10 mouse cellular contexts compared by ENCODE assay signal in genomic region chr13:63280344-63280743, GRCm38 (mm10).
DNase-seq lines count a peak whose midpoint lies in the region; ATAC-seq lines count a peak whose summit lies in the region.
"Had no signal": no experiment of that assay in that cellular context is flagged by ENCODE, and none has a peak within 500 bp of the region (broad histone marks: within the 10 kb centered on the region; RNA-seq: fewer than 3 reads in every experiment).

No protein-coding gene starts in this region.

- H3K9me3 ChIP-seq in forebrain, embryonic 10.5 days: no peaks in the 10 kb centered on the region
- no peaks in the 10 kb centered on the region for H3K9me3 ChIP-seq in forebrain, embryonic 11.5 days (ENCODE audit: control insufficient read depth, low read length)
- no peaks in the 10 kb centered on the region for H3K9me3 ChIP-seq in kidney, embryonic 15.5 days (replicated peaks)
- no peaks in the 10 kb centered on the region for H3K9me3 ChIP-seq in lung, embryonic 16.5 days (ENCODE audit: control insufficient read depth, low read length)

- peak overlapping the region; percentile 26; the same call in 1 of the 2 replicates for H3K4me3 ChIP-seq in forebrain, embryonic 10.5 days
- H3K4me3 ChIP-seq in forebrain, embryonic 11.5 days (ENCODE audit: low read depth, low read length): no peak overlapping the region
- H3K4me3 ChIP-seq in kidney, embryonic 15.5 days (replicated peaks): peak overlapping the region; percentile 16
- H3K4me3 ChIP-seq in brown adipose tissue, adult 24 weeks (ENCODE audit: insufficient read depth, low read depth, low read length): peak overlapping the region; percentile 1; the same call in 1 of the 2 replicates
- peak overlapping the region; percentile 17 for H3K4me3 ChIP-seq in lung, embryonic 16.5 days (ENCODE audit: low read length)

- H3K4me2 ChIP-seq in forebrain, embryonic 11.5 days (ENCODE audit: low read depth, low read length, severe bottlenecking): no peak overlapping the region
- peak overlapping the region; percentile 49 for H3K4me2 ChIP-seq in kidney, embryonic 15.5 days
- H3K4me2 ChIP-seq in lung, embryonic 16.5 days (ENCODE audit: low read depth, low read length): peak overlapping the region; percentile 51

- 41% methylated on average over 3 of the region's 3 CpGs for WGBS in forebrain, embryonic 10.5 days
- 42% methylated on average over 3 of the region's 3 CpGs for WGBS in forebrain, embryonic 11.5 days
- WGBS in kidney, embryonic 15.5 days: 36% methylated on average over 3 of the region's 3 CpGs
- whole genome bisulfite sequencing in lung, embryonic 16.5 days: 31% methylated on average over 3 of the region's 3 CpGs

- no peak for DNase-seq in forebrain, embryonic 10.5 days (ENCODE audit: extremely low spot score, low spot score)
- no peak for DNase-seq in forebrain, embryonic 11.5 days (ENCODE audit: low spot score)
- DNase-seq in kidney, postnatal 4 days: no peak
- no peak for DNase-seq in cerebellum, adult 11 months
- no peak for DNase-seq in testis, postnatal 10 days (ENCODE audit: low spot score)
- DNase-seq: cerebellum, postnatal 25 days had no signal

- no peak overlapping the region for H3K9ac ChIP-seq in forebrain, embryonic 11.5 days (ENCODE audit: low read length)
- peak overlapping the region; percentile 12; the same call in 1 of the 2 replicates for H3K9ac ChIP-seq in kidney, embryonic 15.5 days
- no peak overlapping the region for H3K9ac ChIP-seq in lung, embryonic 16.5 days (ENCODE audit: low read length)

- peaks cover 54% of the 10 kb centered on the region for H3K4me1 ChIP-seq in forebrain, embryonic 10.5 days
- peaks cover 12% of the 10 kb centered on the region for H3K4me1 ChIP-seq in forebrain, embryonic 11.5 days (replicated peaks; ENCODE audit: control insufficient read depth, insufficient read depth, low read length)
- peaks cover 74% of the 10 kb centered on the region for H3K4me1 ChIP-seq in kidney, embryonic 15.5 days
- H3K4me1 ChIP-seq in brown adipose tissue, adult 24 weeks (ENCODE audit: control insufficient read depth, insufficient read depth, insufficient read length, low read length): peaks cover 36% of the 10 kb centered on the region
- peaks cover 58% of the 10 kb centered on the region for H3K4me1 ChIP-seq in lung, embryonic 16.5 days (replicated peaks; ENCODE audit: control insufficient read depth, insufficient read depth, low read length)

- no peak for ATAC-seq in forebrain, embryonic 11.5 days (replicated peaks; ENCODE audit: low FRiP score)
- ATAC-seq in kidney, embryonic 15.5 days (replicated peaks; ENCODE audit: low FRiP score): no peak
- ATAC-seq in lung, embryonic 16.5 days (ENCODE audit: low read depth): peak; percentile 64
- ATAC-seq: inflammation-experienced regulatory T-cells, adult 6 months had no signal

- H3K36me3 ChIP-seq in forebrain, embryonic 10.5 days (replicated peaks): peaks cover 29% of the 10 kb centered on the region
- no peaks in the 10 kb centered on the region; the same call in 1 of the 2 replicates for H3K36me3 ChIP-seq in forebrain, embryonic 11.5 days (ENCODE audit: control insufficient read depth, insufficient read depth, low read length)
- H3K36me3 ChIP-seq in kidney, embryonic 15.5 days: peaks cover 36% of the 10 kb centered on the region
- peaks cover 20% of the 10 kb centered on the region for H3K36me3 ChIP-seq in lung, embryonic 16.5 days (ENCODE audit: control insufficient read depth, insufficient read depth, low read length)

- peaks cover 30% of the 10 kb centered on the region for H3K27me3 ChIP-seq in forebrain, embryonic 10.5 days (ENCODE audit: poor library complexity, severe bottlenecking)
- no peaks in the 10 kb centered on the region for H3K27me3 ChIP-seq in forebrain, embryonic 11.5 days (ENCODE audit: control insufficient read depth, insufficient read depth, low read length)
- H3K27me3 ChIP-seq in kidney, embryonic 15.5 days: no peaks in the 10 kb centered on the region
- no peaks in the 10 kb centered on the region for H3K27me3 ChIP-seq in lung, embryonic 16.5 days (ENCODE audit: control insufficient read depth, insufficient read depth, low read depth, low read length)

- peak overlapping the region; percentile 48 for H3K27ac ChIP-seq in forebrain, embryonic 10.5 days
- H3K27ac ChIP-seq in forebrain, embryonic 11.5 days (ENCODE audit: low read depth, low read length): no peak overlapping the region
- peak overlapping the region; percentile 49; the same call in 1 of the 2 replicates for H3K27ac ChIP-seq in kidney, embryonic 15.5 days
- H3K27ac ChIP-seq in brown adipose tissue, adult 24 weeks (replicated peaks; ENCODE audit: low read depth, low read length): peak overlapping the region; percentile 33
- peak overlapping the region; percentile 49 for H3K27ac ChIP-seq in lung, embryonic 16.5 days (ENCODE audit: low read length)
